Mouse (Mus musculus) ES-Bruce4 (cell line): Measurements from ENCODE around the gene Cadm4.

Source experiments
- CTCF ChIP-seq: IDR thresholded peaks from one replicate; pipeline ENCODE4 v1.8.1; 2011; ENCODE audit warnings: low read depth, low read length
- POLR2A ChIP-seq: IDR thresholded peaks from one replicate; pipeline ENCODE4 v1.8.1; 2011; ENCODE audit warnings: low read length; ENCODE audit not compliant: insufficient read depth

DNA sequence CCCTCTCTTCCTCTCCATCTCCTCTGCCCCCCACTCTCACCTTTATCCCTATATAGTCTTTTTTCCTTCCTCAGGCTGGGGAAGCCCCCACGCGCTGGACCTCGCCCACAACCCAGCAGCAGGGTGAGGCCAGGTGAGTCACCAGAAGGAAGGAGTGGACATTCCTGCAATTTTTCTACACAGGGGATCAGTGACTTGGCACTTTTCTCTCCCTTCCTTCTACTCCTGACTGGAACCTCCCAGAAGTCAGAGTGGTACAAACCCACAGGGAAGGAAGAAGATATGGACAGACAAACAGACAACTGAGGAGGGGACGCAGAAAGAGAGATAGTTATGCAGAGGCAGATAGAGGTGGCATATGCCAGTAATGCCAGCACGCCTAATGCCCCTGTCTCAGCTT, 22.4 kb upstream of the Cadm4 start:
- no peak for TF ChIP-seq POLR2A
- no peak for TF ChIP-seq CTCF
